In the genomic region with DNA sequence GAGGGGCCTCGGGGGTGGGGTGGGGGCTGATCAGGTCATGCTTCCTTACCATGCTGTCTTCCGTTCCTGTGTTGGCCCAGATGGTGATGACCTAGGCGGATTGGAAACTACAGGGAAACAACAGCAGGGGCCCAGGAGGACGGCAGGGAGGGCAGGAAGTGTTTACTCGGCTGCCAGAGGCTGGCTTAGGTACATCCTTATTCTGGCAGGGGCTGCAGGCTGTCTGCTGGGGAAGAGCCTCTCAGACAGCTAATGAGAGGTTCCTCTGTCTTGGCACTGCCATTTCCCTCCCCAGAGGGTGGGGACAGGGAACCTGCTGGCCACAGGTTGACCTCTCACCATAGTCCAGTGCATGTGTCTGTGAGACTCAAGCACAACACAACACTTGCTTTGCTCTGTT, we compare ENCODE assay signal across 9 mouse cellular contexts.
A peak's percentile ranks its signal among the peaks of the same experiment; 100 is the strongest.
DNase-seq lines count a peak whose midpoint lies in the region; ATAC-seq lines count a peak whose summit lies in the region.
"Had no signal": no experiment of that assay in that cellular context is flagged by ENCODE, and none has a peak within 500 bp of the region (broad histone marks: within the 10 kb centered on the region; RNA-seq: fewer than 3 reads in every experiment).

No protein-coding gene starts in this region.

- no peaks in the 10 kb centered on the region for H3K9me3 ChIP-seq in hindbrain, embryonic 10.5 days
- H3K9me3 ChIP-seq in hindbrain, embryonic 14.5 days (ENCODE audit: control insufficient read depth, low read length): no peaks in the 10 kb centered on the region
- no peaks in the 10 kb centered on the region for H3K9me3 ChIP-seq in intestine, embryonic 14.5 days (ENCODE audit: control insufficient read depth, low read length)

- no peak for ATAC-seq in hindbrain, embryonic 14.5 days (ENCODE audit: low FRiP score)
- ATAC-seq in intestine, embryonic 14.5 days (replicated peaks; ENCODE audit: low FRiP score, low TSS enrichment, low read depth): no peak; the same call in 1 of the 2 replicates
- ATAC-seq: forebrain, postnatal 0 days had no signal

- peak overlapping the region; percentile 59 for H3K27ac ChIP-seq in hindbrain, embryonic 10.5 days
- no peak overlapping the region for H3K27ac ChIP-seq in hindbrain, embryonic 14.5 days
- H3K27ac ChIP-seq in intestine, embryonic 14.5 days (ENCODE audit: low read depth): peak overlapping the region; percentile 51; the same call in 1 of the 2 replicates

- H3K27me3 ChIP-seq in hindbrain, embryonic 10.5 days (ENCODE audit: insufficient read depth, poor library complexity, severe bottlenecking): no peaks in the 10 kb centered on the region
- H3K27me3 ChIP-seq in hindbrain, embryonic 14.5 days (ENCODE audit: control insufficient read depth, insufficient read depth, low read length): no peaks in the 10 kb centered on the region
- H3K27me3 ChIP-seq in intestine, embryonic 14.5 days (replicated peaks; ENCODE audit: control insufficient read depth, insufficient read depth, low read length): no peaks in the 10 kb centered on the region

- no peak overlapping the region for H3K4me2 ChIP-seq in hindbrain, embryonic 14.5 days (replicated peaks)
- no peak overlapping the region for H3K4me2 ChIP-seq in intestine, embryonic 14.5 days (ENCODE audit: low read length)
- H3K4me2 ChIP-seq: lung, embryonic 14.5 days had no signal

- H3K4me3 ChIP-seq in hindbrain, embryonic 10.5 days: no peak overlapping the region
- no peak overlapping the region for H3K4me3 ChIP-seq in hindbrain, embryonic 14.5 days (replicated peaks; ENCODE audit: low read length)
- no peak overlapping the region for H3K4me3 ChIP-seq in intestine, embryonic 14.5 days (ENCODE audit: low read depth, low read length)

- no peak overlapping the region for H3K9ac ChIP-seq in hindbrain, embryonic 14.5 days
- no peak overlapping the region for H3K9ac ChIP-seq in intestine, embryonic 14.5 days (ENCODE audit: low read length)
- H3K9ac ChIP-seq: forebrain, postnatal 0 days; lung, embryonic 14.5 days had no signal

- DNase-seq in hindbrain, embryonic 10.5 days (ENCODE audit: low spot score): no peak
- DNase-seq in hindbrain, embryonic 14.5 days (ENCODE audit: low spot score): no peak
- peak; percentile 66 to 68 for DNase-seq in cerebellum, postnatal 14 days
- no peak for DNase-seq in intestine, embryonic 14.5 days (ENCODE audit: low spot score)
- DNase-seq in lung, postnatal 4 days: peak; percentile 34 to 63
- DNase-seq in neural tube, embryonic 10.5 days (ENCODE audit: extremely low spot score, low spot score): no peak
- no peak for DNase-seq in retina, embryonic 14.5 days (ENCODE audit: low spot score)
- DNase-seq: forebrain, postnatal 0 days; lung, embryonic 14.5 days had no signal

- 53% methylated on average over 5 of the region's 5 CpGs for WGBS in hindbrain, embryonic 10.5 days
- 46% methylated on average over 5 of the region's 5 CpGs for WGBS in hindbrain, embryonic 14.5 days
- 21% methylated on average over 5 of the region's 5 CpGs for WGBS in intestine, embryonic 14.5 days

- H3K36me3 ChIP-seq in hindbrain, embryonic 10.5 days: no peaks in the 10 kb centered on the region
- H3K36me3 ChIP-seq in hindbrain, embryonic 14.5 days (replicated peaks; ENCODE audit: control insufficient read depth, insufficient read depth): no peaks in the 10 kb centered on the region
- no peaks in the 10 kb centered on the region for H3K36me3 ChIP-seq in intestine, embryonic 14.5 days (ENCODE audit: control insufficient read depth, insufficient read depth, low read length)

- peaks cover 46% of the 10 kb centered on the region for H3K4me1 ChIP-seq in hindbrain, embryonic 10.5 days (replicated peaks)
- peaks cover 4% of the 10 kb centered on the region; the same call in 1 of the 2 replicates for H3K4me1 ChIP-seq in hindbrain, embryonic 14.5 days (replicated peaks; ENCODE audit: control insufficient read depth, insufficient read depth, low read length)
- peaks cover 35% of the 10 kb centered on the region for H3K4me1 ChIP-seq in intestine, embryonic 14.5 days (replicated peaks; ENCODE audit: control insufficient read depth, insufficient read depth, low read length)

Comparison
In these comparisons a context has a peak if more than half of its experiments do, and no peak if none do; other contexts are left out.
1. DNase-seq: peak in cerebellum, postnatal 14 days (2 of 2) and lung, postnatal 4 days (2 of 2); none in hindbrain, embryonic 10.5 days (single experiment), hindbrain, embryonic 14.5 days (single experiment), intestine, embryonic 14.5 days (single experiment), neural tube, embryonic 10.5 days (single experiment) and retina, embryonic 14.5 days (single experiment).